8 mouse cellular contexts compared by ENCODE assay signal in genomic region chr12:80230854-80231253, GRCm38 (mm10). TPM values are rescaled to one million over a fixed set of nuclear protein-coding genes. Genes with fewer than 3 reads are reported as not detected.
DNase-seq lines count a peak whose midpoint lies in the region; ATAC-seq and TF ChIP-seq lines count a peak whose summit lies in the region.

No protein-coding gene starts in this region.

- no peaks in the 10 kb centered on the region for H3K9me3 ChIP-seq in forebrain, embryonic 12.5 days
- H3K9me3 ChIP-seq in forebrain, postnatal 0 days (ENCODE audit: low read length) = no peaks in the 10 kb centered on the region
- no peaks in the 10 kb centered on the region for H3K9me3 ChIP-seq in megakaryocyte, embryonic 14.5 days
- no peaks in the 10 kb centered on the region for H3K9me3 ChIP-seq in limb, embryonic 15.5 days
- H3K9me3 ChIP-seq in stomach, postnatal 0 days (ENCODE audit: control insufficient read depth, low read length) = no peaks in the 10 kb centered on the region

- no peak overlapping the region for H3K9ac ChIP-seq in forebrain, embryonic 12.5 days
- no peak overlapping the region for H3K9ac ChIP-seq in forebrain, postnatal 0 days
- no peak overlapping the region for H3K9ac ChIP-seq in limb, embryonic 15.5 days
- peak overlapping the region; percentile 0 for H3K9ac ChIP-seq in stomach, postnatal 0 days (ENCODE audit: low read length)

- 66% methylated on average over 5 of the region's 5 CpGs for WGBS in forebrain, embryonic 12.5 days
- WGBS in forebrain, postnatal 0 days = 74% methylated on average over 5 of the region's 5 CpGs
- WGBS in limb, embryonic 15.5 days = 35% methylated on average over 5 of the region's 5 CpGs
- 48% methylated on average over 5 of the region's 5 CpGs for WGBS in stomach, postnatal 0 days

- peak overlapping the region; percentile 37 for H3K27ac ChIP-seq in forebrain, embryonic 12.5 days
- H3K27ac ChIP-seq in forebrain, postnatal 0 days (ENCODE audit: low read depth, low read length) = no peak overlapping the region
- H3K27ac ChIP-seq in limb, embryonic 15.5 days = peak overlapping the region; percentile 92
- H3K27ac ChIP-seq in stomach, postnatal 0 days (replicated peaks) = peak overlapping the region; percentile 91

- no peaks in the 10 kb centered on the region for H3K27me3 ChIP-seq in forebrain, embryonic 12.5 days
- no peaks in the 10 kb centered on the region for H3K27me3 ChIP-seq in forebrain, postnatal 0 days (ENCODE audit: insufficient read depth, low read length)
- H3K27me3 ChIP-seq in megakaryocyte, embryonic 14.5 days (replicated peaks) = no peaks in the 10 kb centered on the region
- H3K27me3 ChIP-seq in limb, embryonic 15.5 days = no peaks in the 10 kb centered on the region
- no peaks in the 10 kb centered on the region for H3K27me3 ChIP-seq in stomach, postnatal 0 days (ENCODE audit: control insufficient read depth, insufficient read depth, low read length)

- H3K4me3 ChIP-seq in forebrain, embryonic 12.5 days (replicated peaks) = no peak overlapping the region
- no peak overlapping the region for H3K4me3 ChIP-seq in forebrain, postnatal 0 days (ENCODE audit: low read depth, low read length)
- H3K4me3 ChIP-seq in megakaryocyte, embryonic 14.5 days (replicated peaks) = peak overlapping the region; percentile 54
- peak overlapping the region; percentile 13 for H3K4me3 ChIP-seq in limb, embryonic 15.5 days
- no peak overlapping the region for H3K4me3 ChIP-seq in stomach, postnatal 0 days (ENCODE audit: low read depth, low read length)

- no peak for TF ChIP-seq EP300 in stomach, postnatal 0 days (optimal IDR thresholded peaks at IDR 0.05)

- no peak for TF ChIP-seq CTCF in forebrain, postnatal 0 days (IDR thresholded peaks at IDR 0.05; ENCODE audit: low read depth)
- no peak for TF ChIP-seq CTCF in stomach, postnatal 0 days (IDR thresholded peaks at IDR 0.05; ENCODE audit: low read depth)

- H3K4me1 ChIP-seq in forebrain, embryonic 12.5 days = peaks cover 48% of the 10 kb centered on the region
- H3K4me1 ChIP-seq in forebrain, postnatal 0 days (ENCODE audit: insufficient read depth) = peaks cover 4% of the 10 kb centered on the region; the same call in 1 of the 2 replicates
- H3K4me1 ChIP-seq in megakaryocyte, embryonic 14.5 days = peaks cover 91% of the 10 kb centered on the region
- peaks cover 61% of the 10 kb centered on the region for H3K4me1 ChIP-seq in limb, embryonic 15.5 days
- peaks cover 34% of the 10 kb centered on the region for H3K4me1 ChIP-seq in stomach, postnatal 0 days (replicated peaks; ENCODE audit: control insufficient read depth, insufficient read depth)

- ATAC-seq in forebrain, embryonic 12.5 days (ENCODE audit: low FRiP score) = no peak
- no peak for ATAC-seq in forebrain, postnatal 0 days
- no peak for ATAC-seq in megakaryocyte, adult 5-6 weeks (ENCODE audit: poor library complexity, severe bottlenecking)
- no peak for ATAC-seq in limb, embryonic 15.5 days (ENCODE audit: insufficient number of reproducible peaks, low FRiP score, low TSS enrichment, low read depth)
- ATAC-seq in stomach, postnatal 0 days (ENCODE audit: low FRiP score, low TSS enrichment) = no peak
- no peak for ATAC-seq in frontal cortex, adult (ENCODE audit: low TSS enrichment)

- no peak overlapping the region for H3K4me2 ChIP-seq in forebrain, embryonic 12.5 days
- no peak overlapping the region for H3K4me2 ChIP-seq in forebrain, postnatal 0 days (ENCODE audit: low read depth)
- H3K4me2 ChIP-seq in limb, embryonic 15.5 days = peak overlapping the region; percentile 42
- peak overlapping the region; percentile 38 for H3K4me2 ChIP-seq in stomach, postnatal 0 days (replicated peaks; ENCODE audit: low read depth)

- DNase-seq in forebrain, postnatal 0 days = no peak
- DNase-seq in stomach, postnatal 0 days (ENCODE audit: low spot score) = no peak
- DNase-seq in ovary, postnatal 10 days (ENCODE audit: low spot score) = no peak

- 0 out of 2 replicates have a peak, but pooled peaks cover 3% of the 10 kb centered on the region for H3K36me3 ChIP-seq in forebrain, embryonic 12.5 days (replicated peaks)
- H3K36me3 ChIP-seq in forebrain, postnatal 0 days (ENCODE audit: insufficient read depth) = no peaks in the 10 kb centered on the region; the same call in 1 of the 2 replicates
- peaks cover 40% of the 10 kb centered on the region for H3K36me3 ChIP-seq in megakaryocyte, embryonic 14.5 days (replicated peaks; ENCODE audit: low read length)
- peaks cover 12% of the 10 kb centered on the region; the same call in 1 of the 2 replicates for H3K36me3 ChIP-seq in limb, embryonic 15.5 days
- no peaks in the 10 kb centered on the region for H3K36me3 ChIP-seq in stomach, postnatal 0 days (ENCODE audit: control insufficient read depth, insufficient read depth, low read length)

RNA-seq across cellular contexts. Expression of gene Actn1, which starts 29.3 kb away (rescaled TPM):
- 18.5 and 21.9 TPM in 2 replicates for polyA plus RNA-seq in forebrain, embryonic 12.5 days (2016; fragmentation: Nextera tagmentation; extraction: Ambion mirVana)
- total RNA-seq in forebrain, postnatal 0 days (2014; rRNA removed) = 15.4 and 19.1 TPM in 2 replicates
- 4.9 and 6.7 TPM in 2 replicates for polyA plus RNA-seq in forebrain, postnatal 0 days (2015; fragmentation: Nextera tagmentation; extraction: Ambion mirVana)
- polyA plus RNA-seq in megakaryocyte, embryonic 14.5 days (2012; ENCODE audit: insufficient read depth, low replicate concordance) = 408 and 519 TPM in 2 replicates
- 31.2 and 38.6 TPM in 2 replicates for total RNA-seq in megakaryocyte, adult 5-6 weeks (2015)
- 30.9 and 52.5 TPM in 2 replicates for total RNA-seq in megakaryocyte, adult 5-6 weeks (2017)
- 25.5 and 29.4 TPM in 2 replicates for polyA plus RNA-seq in limb, embryonic 15.5 days (2015; fragmentation: Nextera tagmentation; extraction: Ambion mirVana)
- 32.2 and 36.8 TPM in 2 replicates for polyA plus RNA-seq in stomach, postnatal 0 days (2015; fragmentation: Nextera tagmentation; extraction: Ambion mirVana)

Comparison
In these comparisons a context has a peak if more than half of its experiments do, and no peak if none do; other contexts are left out.
1. H3K4me2 ChIP-seq: peak in limb, embryonic 15.5 days (single experiment) and stomach, postnatal 0 days (single experiment); none in forebrain, embryonic 12.5 days (single experiment) and forebrain, postnatal 0 days (single experiment).
2. H3K4me3 ChIP-seq: peak in megakaryocyte, embryonic 14.5 days (single experiment) and limb, embryonic 15.5 days (single experiment); none in forebrain, embryonic 12.5 days (single experiment), forebrain, postnatal 0 days (single experiment) and stomach, postnatal 0 days (single experiment).
3. RNA of gene Actn1, which starts 29.3 kb away (polyA plus RNA-seq): 408 to 519 TPM in megakaryocyte, embryonic 14.5 days; 32.2 to 36.8 TPM in stomach, postnatal 0 days, 25.5 to 29.4 TPM in limb, embryonic 15.5 days, 18.5 to 21.9 TPM in forebrain, embryonic 12.5 days and 4.9 to 6.7 TPM in forebrain, postnatal 0 days; every median in the first group is over 10 times any median in the second.